Mouse (Mus musculus): ENCODE results near the gene Efl1. TPM values are rescaled to one million over a fixed set of nuclear protein-coding genes. Genes with fewer than 3 reads are reported as not detected.

Efl1 gene
- total RNA-seq (2023): 10 to 100 TPM; 30.7 to 32.4 TPM

DNA sequence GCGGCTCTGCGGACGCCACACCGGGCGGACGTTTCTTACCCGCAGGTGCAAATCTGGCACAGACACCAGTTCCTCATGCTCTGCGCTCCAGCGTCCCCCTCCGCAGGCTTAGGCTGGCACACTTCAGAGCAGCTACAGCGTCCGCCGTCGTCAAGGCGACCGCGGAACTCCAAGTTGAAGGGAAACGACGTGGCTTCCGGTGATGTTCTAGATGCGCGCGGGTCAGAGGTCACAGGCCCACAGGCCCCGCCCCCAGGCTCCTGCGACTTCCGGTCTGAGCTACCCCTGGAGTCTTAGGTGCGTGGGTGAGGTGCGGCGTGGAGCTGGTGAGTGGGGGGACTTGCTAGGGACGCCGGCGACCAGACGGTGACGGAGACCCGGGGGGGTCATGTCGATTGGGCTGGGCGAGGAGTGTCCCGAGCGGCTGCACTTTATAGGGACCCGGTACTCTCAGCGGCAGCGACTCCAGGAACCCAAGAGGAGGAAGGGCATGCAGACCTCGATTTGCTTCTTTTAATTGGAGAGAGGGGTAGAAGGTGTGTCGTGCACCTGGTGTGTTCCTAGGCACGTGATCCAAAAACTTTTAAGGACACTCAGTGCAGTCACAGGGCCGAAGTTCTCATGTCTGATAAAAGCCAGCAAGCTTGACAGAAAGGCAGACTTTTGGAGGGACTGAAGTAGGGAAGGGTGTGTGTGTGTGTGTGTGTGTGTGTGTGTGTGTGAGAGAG is at the start of gene Efl1, which contains the start of gene Saxo2:
Gene Efl1 (plus strand): TSS at position 262 of the 728 bp plus-strand sequence.
Gene Saxo2 (minus strand): TSS at position 176 of the 728 bp plus-strand sequence.

Other genes with a start within 250 kb of the Efl1 start
- under 1 TPM in 1 of 2 experiments, not detected in 1; 0.87 TPM for gene Saxo2, start 86 bp upstream of the Efl1 start, total RNA-seq (2023)
- gene Mex3b, start 218.7 kb downstream of the Efl1 start, total RNA-seq (2023): 1 to 10 TPM; 3.3 to 3.8 TPM

Data from B cell, adult 67 days (primary cell).